Mouse (Mus musculus) CH12.LX (cell line): ENCODE data around the gene Slc25a12. TPM values are rescaled to one million over a fixed set of nuclear protein-coding genes. Genes with fewer than 3 reads are reported as not detected.

Experiments
- DNase-seq: peaks from one replicate; pipeline ENCODE4 v3.0.0-alpha.2; 2013; ENCODE audit errors: extremely low read depth
- H3K27ac ChIP-seq: 2 replicates; pipeline ENCODE4 v1.5.1; 2012; ENCODE audit warnings: low read depth, mild to moderate bottlenecking, control low read depth, moderate library complexity; ENCODE audit not compliant: insufficient read depth
- H3K27me3 ChIP-seq: replicated peaks from 2 replicates; pipeline ENCODE3; 2012; ENCODE audit warnings: inconsistent platforms
- H3K36me3 ChIP-seq, 2 experiments: replicated peaks in 1 of 2; 2 replicates each; pipeline versions ENCODE3 to v1.6.1; 2012; ENCODE audit warnings: inconsistent platforms in 1 of 2, low read length in 1 of 2, mild to moderate bottlenecking in 1 of 2, mixed read lengths in 1 of 2, moderate library complexity in 1 of 2; ENCODE audit not compliant: control insufficient read depth in 1 of 2, insufficient read depth in 1 of 2
- H3K4me1 ChIP-seq, 2 experiments: 2 replicates each; pipeline ENCODE4 v1.6.1; 2012; ENCODE audit warnings: inconsistent platforms in 1 of 2, moderate library complexity in 1 of 2; ENCODE audit not compliant: insufficient read depth in 2 of 2, control insufficient read depth in 1 of 2
- H3K4me2 ChIP-seq: 2 replicates; pipeline ENCODE4 v1.6.1; 2012; ENCODE audit warnings: low read depth, mild to moderate bottlenecking, control low read depth; ENCODE audit not compliant: poor library complexity, insufficient read depth, severe bottlenecking
- H3K4me3 ChIP-seq, 3 experiments: fragments of 150-350 bp in 1 of 3; sonication (generic) in 1 of 3; replicated peaks in 1 of 3; 2 replicates each; pipeline versions ENCODE3 to v1.5.1; 2011 to 2012; ENCODE audit warnings: low read depth in 2 of 3, low read length in 2 of 3, mild to moderate bottlenecking in 2 of 3, moderate library complexity in 2 of 3, control low read depth in 1 of 3, improper control_type of control experiment in 1 of 3, inconsistent platforms in 1 of 3, mixed read lengths in 1 of 3; ENCODE audit not compliant: poor library complexity in 1 of 3
- H3K79me2 ChIP-seq: replicated peaks from 2 replicates; pipeline ENCODE4 v1.6.1; 2012; ENCODE audit warnings: mild to moderate bottlenecking, moderate library complexity; ENCODE audit not compliant: control insufficient read depth, poor library complexity, insufficient read depth, severe bottlenecking; ENCODE audit errors: extremely low read depth
- H3K9ac ChIP-seq: 2 replicates; pipeline ENCODE4 v1.6.1; 2012; ENCODE audit warnings: low read depth, mild to moderate bottlenecking, control low read depth, moderate library complexity; ENCODE audit not compliant: insufficient read depth
- H3K9me3 ChIP-seq: replicated peaks from 2 replicates; pipeline ENCODE3; 2012; ENCODE audit warnings: low read length, inconsistent platforms, mixed read lengths
- BHLHE40 ChIP-seq: IDR thresholded peaks from 2 replicates; pipeline ENCODE4 v1.6.1; 2011; ENCODE audit warnings: mild to moderate bottlenecking, low read depth, low read length, improper control_type of control experiment
- CHD1 ChIP-seq: IDR thresholded peaks from 2 replicates; pipeline ENCODE4 v1.6.1; 2012; ENCODE audit warnings: low read depth, low read length, improper control_type of control experiment, inconsistent platforms
- CHD2 ChIP-seq: IDR thresholded peaks from 2 replicates; pipeline ENCODE4 v1.6.1; 2011; ENCODE audit warnings: low read length, improper control_type of control experiment
- CTCF ChIP-seq, 2 experiments: IDR thresholded peaks in 1 of 2; conservative IDR thresholded peaks in 1 of 2; 2 replicates each; pipeline ENCODE4 v1.5.1; 2011 to 2012; ENCODE audit warnings: low read depth in 2 of 2, low read length in 2 of 2, improper control_type of control experiment in 1 of 2, inconsistent platforms in 1 of 2, mild to moderate bottlenecking in 1 of 2, moderate library complexity in 1 of 2
- E2F4 ChIP-seq: IDR thresholded peaks from 2 replicates; pipeline ENCODE4 v1.6.1; 2011; ENCODE audit warnings: low read depth, low read length, improper control_type of control experiment; ENCODE audit not compliant: insufficient replicate concordance
- EP300 ChIP-seq: IDR thresholded peaks from 2 replicates; pipeline ENCODE4 v1.6.1; 2011; ENCODE audit warnings: low read length, improper control_type of control experiment
- ETS1 ChIP-seq: conservative IDR thresholded peaks from 2 replicates; pipeline ENCODE4 v1.6.1; 2012; ENCODE audit warnings: low read depth, mild to moderate bottlenecking, inconsistent platforms, low read length, improper control_type of control experiment, moderate library complexity
- IRF4 ChIP-seq: IDR thresholded peaks from 2 replicates; pipeline ENCODE4 v1.6.1; 2014; ENCODE audit warnings: low read depth, mild to moderate bottlenecking, inconsistent platforms, low read length, improper control_type of control experiment
- JUN ChIP-seq: IDR thresholded peaks from 2 replicates; pipeline ENCODE4 v1.6.1; 2011; ENCODE audit warnings: low read depth, mild to moderate bottlenecking, low read length, improper control_type of control experiment, moderate library complexity; ENCODE audit not compliant: insufficient read depth
- KAT2A ChIP-seq: IDR thresholded peaks from 2 replicates; pipeline ENCODE4 v1.6.1; 2012; ENCODE audit warnings: low read length, improper control_type of control experiment, inconsistent platforms; ENCODE audit not compliant: insufficient replicate concordance
- MAFK ChIP-seq: IDR thresholded peaks from 2 replicates; pipeline ENCODE4 v1.6.1; 2011; ENCODE audit warnings: low read length, improper control_type of control experiment; ENCODE audit not compliant: insufficient replicate concordance
- MAX ChIP-seq: IDR thresholded peaks from 2 replicates; pipeline ENCODE4 v1.6.1; 2011; ENCODE audit warnings: low read length, improper control_type of control experiment
- MAZ ChIP-seq: IDR thresholded peaks from 2 replicates; pipeline ENCODE4 v1.6.1; 2012; ENCODE audit warnings: low read depth, mild to moderate bottlenecking, inconsistent platforms, low read length, improper control_type of control experiment, moderate library complexity
- MEF2A ChIP-seq: IDR thresholded peaks from 2 replicates; pipeline ENCODE4 v1.6.1; 2014; ENCODE audit warnings: low read depth, mild to moderate bottlenecking, inconsistent platforms, low read length, improper control_type of control experiment, borderline replicate concordance
- MXI1 ChIP-seq: IDR thresholded peaks from 2 replicates; pipeline ENCODE4 v1.6.1; 2011; ENCODE audit warnings: mild to moderate bottlenecking, low read depth, low read length, improper control_type of control experiment
- MYC ChIP-seq: IDR thresholded peaks from 2 replicates; pipeline ENCODE4 v1.6.1; 2011; ENCODE audit warnings: low read depth, mild to moderate bottlenecking, improper control_type of control experiment, low read length
- PAX5 ChIP-seq: IDR thresholded peaks from 2 replicates; pipeline ENCODE4 v1.6.1; 2012; ENCODE audit warnings: low read length, inconsistent platforms, mixed read lengths
- POLR2A ChIP-seq: IDR thresholded peaks from 2 replicates; pipeline ENCODE4 v1.6.1; 2011; ENCODE audit warnings: low read depth, mild to moderate bottlenecking, improper control_type of control experiment, low read length
- POLR2AphosphoS2 ChIP-seq: IDR thresholded peaks from 2 replicates; pipeline ENCODE4 v1.6.1; 2011; ENCODE audit warnings: low read depth, low read length, improper control_type of control experiment
- RAD21 ChIP-seq: IDR thresholded peaks from 2 replicates; pipeline ENCODE4 v1.6.1; 2011; ENCODE audit warnings: low read depth, mild to moderate bottlenecking, low read length, improper control_type of control experiment, moderate library complexity
- RCOR1 ChIP-seq: conservative IDR thresholded peaks from 2 replicates; pipeline ENCODE4 v1.6.1; 2012; ENCODE audit warnings: low read depth, mild to moderate bottlenecking, inconsistent platforms, low read length, improper control_type of control experiment
- SIN3A ChIP-seq: IDR thresholded peaks from 2 replicates; pipeline ENCODE4 v1.6.1; 2012; ENCODE audit warnings: low read length, improper control_type of control experiment, inconsistent platforms
- SMC3 ChIP-seq: IDR thresholded peaks from 2 replicates; pipeline ENCODE4 v1.6.1; 2011; ENCODE audit warnings: low read depth, low read length, improper control_type of control experiment
- TBP ChIP-seq: conservative IDR thresholded peaks from 2 replicates; pipeline ENCODE4 v1.6.1; 2011; ENCODE audit warnings: low read depth, low read length, improper control_type of control experiment
- TCF12 ChIP-seq: IDR thresholded peaks from 2 replicates; pipeline ENCODE4 v1.6.1; 2014; ENCODE audit warnings: low read depth, mild to moderate bottlenecking, inconsistent platforms, low read length, improper control_type of control experiment
- UBTF ChIP-seq: IDR thresholded peaks from 2 replicates; pipeline ENCODE4 v1.6.1; 2012; ENCODE audit warnings: low read depth, mild to moderate bottlenecking, inconsistent platforms, low read length, improper control_type of control experiment, moderate library complexity
- USF1 ChIP-seq: IDR thresholded peaks from 2 replicates; pipeline ENCODE4 v1.6.1; 2014; ENCODE audit warnings: low read depth, mild to moderate bottlenecking, inconsistent platforms, low read length, improper control_type of control experiment
- USF2 ChIP-seq: conservative IDR thresholded peaks from 2 replicates; pipeline ENCODE4 v1.6.1; 2011; ENCODE audit warnings: low read depth, low read length, improper control_type of control experiment
- ZC3H11A ChIP-seq: IDR thresholded peaks from 2 replicates; pipeline ENCODE4 v1.6.1; 2012; ENCODE audit warnings: low read depth, mild to moderate bottlenecking, inconsistent platforms, low read length, improper control_type of control experiment
- ZKSCAN1 ChIP-seq: IDR thresholded peaks from 2 replicates; pipeline ENCODE4 v1.6.1; 2012; ENCODE audit warnings: low read depth, inconsistent platforms, low read length, improper control_type of control experiment, borderline replicate concordance
- dilution Hi-C: fragments of 300-500 bp; cut with MboI; formaldehyde crosslinking; loops from 2 replicates; pipeline ENCODE4 v1.14.3; 2020; ENCODE audit warnings: low sequenced_read_pairs; ENCODE audit not compliant: extremely low pct_unique_long_range_greater_than_20kb, extremely low pct_ligation_motif_present
- in situ Hi-C: fragments of 300-500 bp; cut with MboI; formaldehyde crosslinking; loops from 3 replicates; pipeline ENCODE4 v1.14.3; 2019; ENCODE audit warnings: low sequenced_read_pairs, low pct_ligation_motif_present, low pct_unique_long_range_greater_than_20kb, mixed read lengths
- polyA plus RNA-seq: library from polyadenylated mRNA; unstranded; fragments of >175 nt; gene quantifications from 2 replicates; pipeline ENCODE4 v1.2.1, GENCODE M21; 2012; ENCODE audit warnings: low read depth; ENCODE audit not compliant: insufficient read length
- total RNA-seq, 2 experiments: library from RNA; depleted of rRNA; stranded (reverse); fragments of 300-350 nt in 1 of 2; fragments of >200 nt in 1 of 2; gene quantifications; 2 replicates each; pipeline ENCODE4 v1.2.3; 2012 to 2014

Gene Slc25a12
- total and polyA plus RNA-seq, 3 experiments = 97.1 to 211 (median 123) TPM

DNA sequence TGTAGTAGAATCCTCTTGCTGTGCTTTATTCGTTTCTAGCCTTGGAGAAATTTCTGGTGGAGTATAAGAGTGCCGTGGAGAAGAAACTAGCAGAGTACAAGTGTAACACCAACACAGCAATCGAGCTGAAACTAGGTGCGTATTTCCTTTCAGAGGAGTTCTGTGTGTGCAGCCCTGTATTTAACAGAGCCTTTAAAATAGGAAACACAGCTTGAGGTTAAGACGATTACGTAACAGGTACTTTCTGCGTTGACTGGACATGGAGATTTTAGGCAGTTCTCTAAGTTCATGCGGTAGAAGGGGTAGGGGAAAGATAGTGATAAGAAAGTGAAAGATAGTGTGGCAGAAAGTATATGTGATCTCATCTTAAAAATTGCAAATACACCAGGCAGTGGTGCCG is 22.3 kb upstream of the Slc25a12 start:
- TF ChIP-seq MAX (no peak), SIN3A (peak; percentile 40; the same call in 1 of the 2 replicates)
- Histone ChIP-seq H3K9me3 (no peaks in the 10 kb centered on the region), H3K4me3 (peak overlapping the region; percentile 82 to 98 (median 98)), H3K79me2 (peaks cover 24% of the 10 kb centered on the region), H3K27me3 (no peaks in the 10 kb centered on the region), H3K4me2 (peak overlapping the region; percentile 71; the same call in 1 of the 2 replicates), H3K9ac (peak overlapping the region; percentile 59), H3K27ac (peak overlapping the region; percentile 66; the same call in 1 of the 2 replicates), H3K36me3 (peaks cover 5 to 33% of the 10 kb centered on the region in 2 experiments), H3K4me1 (peaks cover 8 to 32% of the 10 kb centered on the region in 2 experiments)
- in situ Hi-C loops = no loop called here
- dilution Hi-C loops = no loop called here
- peak; percentile 65 for DNase-seq

DNA sequence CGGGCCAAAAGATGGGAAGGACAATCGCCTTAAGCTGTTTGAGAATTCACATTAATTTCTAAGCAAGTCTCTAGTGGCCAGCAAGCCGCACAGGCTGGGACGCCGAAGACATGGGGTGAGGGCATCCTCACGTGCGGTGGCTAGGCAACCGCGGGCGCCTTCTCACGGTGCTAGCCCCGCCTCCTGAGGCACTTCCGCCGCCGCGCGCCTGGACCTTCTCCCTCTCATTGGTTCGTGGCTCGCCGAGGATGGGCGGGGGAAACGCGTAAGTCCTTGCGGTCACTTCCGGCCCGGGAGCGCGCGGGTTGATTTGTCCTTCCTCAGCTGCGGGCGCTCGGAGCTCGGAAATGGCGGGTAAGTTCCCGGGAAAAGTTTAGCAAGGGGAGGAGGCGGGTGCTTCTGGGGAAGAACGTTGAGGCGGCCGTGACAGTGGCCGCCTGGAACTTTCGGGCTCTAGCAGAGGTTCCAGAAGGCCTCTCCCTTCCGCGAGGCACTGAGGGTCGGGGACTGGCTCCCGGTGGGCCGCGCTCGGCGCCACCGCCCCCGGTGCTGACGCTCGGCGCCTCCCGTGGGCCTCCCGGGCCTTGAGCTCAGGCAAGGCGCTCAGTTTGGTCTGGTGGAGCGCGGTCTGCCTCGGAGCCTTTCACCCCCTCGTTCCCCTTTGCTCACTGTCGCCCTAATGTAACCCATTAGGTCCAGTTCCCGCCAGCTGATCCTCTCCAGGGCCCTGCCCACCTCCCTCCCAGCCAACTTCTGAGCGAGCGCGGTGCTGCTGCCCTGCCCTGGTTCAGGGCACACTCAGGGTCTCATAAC is 21.6 kb upstream of the Slc25a12 start, which contains the start of gene Hat1:
Gene Hat1 (plus strand): TSS at position 8 of the 813 bp plus-strand sequence.
- H3K9ac ChIP-seq = peak within 1 kb of the TSS; percentile 59
- H3K27me3 ChIP-seq = no peaks in the 10 kb centered on the region
- H3K4me3 ChIP-seq = peak within 1 kb of the TSS; percentile 82 to 98 (median 98)
- in situ Hi-C loops = no loop called here
- H3K9me3 ChIP-seq = no peaks in the 10 kb centered on the region
- H3K36me3 ChIP-seq = peaks cover 5 to 26% of the 10 kb centered on the region in 2 experiments
- H3K79me2 ChIP-seq = peaks cover 19% of the 10 kb centered on the region
- dilution Hi-C loops = no loop called here
- H3K4me1 ChIP-seq = peaks cover 8 to 30% of the 10 kb centered on the region in 2 experiments
- peak within 1 kb of the TSS; percentile 71; the same call in 1 of the 2 replicates for H3K4me2 ChIP-seq
- peak; percentile 96 for DNase-seq
- H3K27ac ChIP-seq = peak within 1 kb of the TSS; percentile 66
- TF ChIP-seq RAD21 = no peak
- TF ChIP-seq CHD1 = no peak
- TF ChIP-seq CHD2 = no peak
- no peak for TF ChIP-seq POLR2AphosphoS2
- no peak for TF ChIP-seq MAFK
- no peak for TF ChIP-seq USF1
- TF ChIP-seq JUN = no peak
- TF ChIP-seq BHLHE40 = peak; percentile 100
- no peak for TF ChIP-seq PAX5
- TF ChIP-seq POLR2A = peak; percentile 83
- TF ChIP-seq MEF2A = peak; percentile 25; the same call in 1 of the 2 replicates
- TF ChIP-seq KAT2A = peak; percentile 59; the same call in 1 of the 2 replicates
- TF ChIP-seq MXI1 = peak; percentile 99
- TF ChIP-seq RCOR1 = no peak; the same call in 1 of the 2 replicates
- TF ChIP-seq SMC3 = no peak
- TF ChIP-seq TBP = 0 out of 2 replicates have a peak, but pooled peaks have one; percentile 34
- no peak for TF ChIP-seq ZC3H11A
- peak; percentile 94 for TF ChIP-seq SIN3A
- TF ChIP-seq ZKSCAN1 = no peak
- TF ChIP-seq CTCF (conservative IDR thresholded peaks at IDR 0.05 in 1 of 2, IDR thresholded peaks at IDR 0.05 in 1 of 2; ENCODE audit: low read depth in 2 of 2, low read length in 2 of 2) = no peak
- TF ChIP-seq IRF4 = peak; percentile 22; the same call in 1 of the 2 replicates
- TF ChIP-seq ETS1 = peak; percentile 70
- peak; percentile 90 for TF ChIP-seq MAX
- TF ChIP-seq MAZ = peak; percentile 20; the same call in 1 of the 2 replicates
- 0 out of 2 replicates have a peak, but pooled peaks have one; percentile 11 for TF ChIP-seq EP300
- TF ChIP-seq USF2 = no peak
- TF ChIP-seq TCF12 = peak; percentile 83
- peak; percentile 92; the same call in 1 of the 2 replicates for TF ChIP-seq UBTF
- peak; percentile 63 for TF ChIP-seq MYC
- TF ChIP-seq E2F4 = peak; percentile 81; the same call in 1 of the 2 replicates
